Mouse (Mus musculus) forebrain, embryonic 13.5 days (tissue): ENCODE measurements around the gene Pak6. TPM values are rescaled to one million over a fixed set of nuclear protein-coding genes. Genes with fewer than 3 reads are reported as not detected.
"Not testable (repeated sequence)": the region's sequence is repeated elsewhere in the genome, so short reads cannot be mapped to it uniquely, and the experiment has no call there.

Experiments
- ATAC-seq: fragments of 200-750 bp; cut with Nextera tagmentation; 2 replicates; pipeline ENCODE4 v1.8.0; 2017
- H3K27ac ChIP-seq: fragments of 300-500 bp; sonication (generic); 2 replicates; pipeline ENCODE4 v1.5.1; 2015; ENCODE audit warnings: inconsistent platforms, mild to moderate bottlenecking, moderate library complexity
- H3K27me3 ChIP-seq: fragments of 300-500 bp; sonication (generic); 2 replicates; pipeline ENCODE4 v1.6.1; 2015; ENCODE audit warnings: mild to moderate bottlenecking, inconsistent platforms
- H3K36me3 ChIP-seq: fragments of 300-500 bp; sonication (generic); 2 replicates; pipeline ENCODE4 v1.6.1; 2015; ENCODE audit warnings: mild to moderate bottlenecking, inconsistent platforms; ENCODE audit not compliant: poor library complexity, severe bottlenecking
- H3K4me1 ChIP-seq: fragments of 300-500 bp; sonication (generic); 2 replicates; pipeline ENCODE4 v1.6.1; 2015; ENCODE audit warnings: inconsistent platforms
- H3K4me2 ChIP-seq: fragments of 300-500 bp; sonication (generic); 2 replicates; pipeline ENCODE4 v1.6.1; 2015; ENCODE audit warnings: inconsistent platforms, mild to moderate bottlenecking, moderate library complexity
- H3K4me3 ChIP-seq: fragments of 300-500 bp; sonication (generic); 2 replicates; pipeline ENCODE4 v1.5.1; 2015; ENCODE audit warnings: mild to moderate bottlenecking, inconsistent platforms
- H3K9ac ChIP-seq: fragments of 300-500 bp; sonication (generic); 2 replicates; pipeline ENCODE4 v1.6.1; 2015; ENCODE audit warnings: mild to moderate bottlenecking, inconsistent platforms
- H3K9me3 ChIP-seq: fragments of 300-500 bp; sonication (generic); replicated peaks from 2 replicates; pipeline ENCODE4 v1.6.1; 2016; ENCODE audit warnings: inconsistent platforms
- WGBS: fragments of 180-500 bp; shearing (Covaris S2); methylation state at CpG from one replicate; pipeline ENCODE4 v1.1.7; 2015; 5-methylcytosine and 5-hydroxymethylcytosine counted together
- polyA plus RNA-seq: library from polyadenylated mRNA; unstranded; fragments of >200 nt; fragmentation: Nextera tagmentation; extraction: Ambion mirVana; gene quantifications from 2 replicates; pipeline ENCODE4 v1.2.1, GENCODE M21; 2015

The Pak6 gene
- polyA plus RNA-seq, 1 experiment from 2014 or later = 9.0 TPM

- no peaks in the 10 kb centered on the region for H3K4me1 ChIP-seq
- H3K9ac ChIP-seq = no peak overlapping the region
- H3K36me3 ChIP-seq = peaks cover 34% of the 10 kb centered on the region
- 87% methylated on average over 5 of the region's 5 CpGs for WGBS
- H3K4me3 ChIP-seq = no peak overlapping the region
- no peak overlapping the region for H3K4me2 ChIP-seq
- ATAC-seq = no peak
- no peaks in the 10 kb centered on the region for H3K27me3 ChIP-seq
- 0 out of 2 replicates have a peak, but pooled peaks cover 4% of the 10 kb centered on the region for H3K9me3 ChIP-seq
- H3K27ac ChIP-seq = no peak overlapping the region
Observed at GRCm38 (mm10) chr2:118646665-118647064, 16.4 kb upstream of the Pak6 start.

- H3K9ac ChIP-seq, H3K27me3 ChIP-seq, H3K4me2 ChIP-seq, H3K27ac ChIP-seq, H3K36me3 ChIP-seq, H3K9me3 ChIP-seq, H3K4me1 ChIP-seq, ATAC-seq, H3K4me3 ChIP-seq: not testable (repeated sequence)
- 43% methylated on average over 2 of the region's 2 CpGs for WGBS
Observed at GRCm38 (mm10) chr2:118650697-118651096, 12.4 kb upstream of the Pak6 start.

DNA sequence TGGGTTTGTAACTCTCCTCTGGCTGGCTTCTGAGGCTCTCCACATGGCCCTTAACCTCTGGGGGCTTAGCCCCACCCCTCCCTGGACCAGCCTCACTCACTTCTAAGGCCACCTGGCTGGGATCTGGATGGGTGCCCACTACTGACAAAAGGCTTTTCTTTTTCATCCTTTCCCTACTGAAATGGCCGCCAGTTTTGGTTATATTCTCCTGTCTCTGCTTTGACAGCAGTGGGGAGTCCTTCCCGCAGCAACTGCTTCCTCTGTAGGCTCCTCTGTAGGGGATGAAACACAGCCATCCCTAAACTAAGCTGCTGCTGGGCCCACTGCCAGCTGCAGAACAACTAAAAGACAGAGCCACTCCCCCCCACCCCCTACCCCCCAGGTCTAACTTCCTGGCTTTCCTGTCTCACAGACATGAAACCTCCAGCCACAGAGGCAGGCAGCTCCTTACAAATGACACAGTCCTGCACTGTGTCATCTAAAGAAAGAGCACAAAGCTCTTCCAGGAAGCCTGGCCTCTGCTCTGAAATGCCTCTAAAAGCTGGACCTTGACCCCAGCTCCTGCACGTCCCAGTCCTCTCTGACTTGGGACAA is 6.3 kb upstream of the Pak6 start:
- no peaks in the 10 kb centered on the region for H3K36me3 ChIP-seq
- H3K4me3 ChIP-seq = no peak overlapping the region
- peak overlapping the region; percentile 4 for H3K27ac ChIP-seq
- peaks cover 27% of the 10 kb centered on the region for H3K4me1 ChIP-seq
- no peaks in the 10 kb centered on the region for H3K27me3 ChIP-seq
- H3K4me2 ChIP-seq = no peak overlapping the region
- peak overlapping the region; percentile 26; the same call in 1 of the 2 replicates for H3K9ac ChIP-seq
- ATAC-seq = peak; percentile 29; the same call in 1 of the 2 replicates
- no peaks in the 10 kb centered on the region for H3K9me3 ChIP-seq
- WGBS = 16% methylated on average over 3 of the region's 3 CpGs

- H3K27me3 ChIP-seq = peaks cover 6% of the 10 kb centered on the region; the same call in 1 of the 2 replicates
- H3K4me2 ChIP-seq = no peak overlapping the region
- H3K36me3 ChIP-seq = no peaks in the 10 kb centered on the region
- no peak overlapping the region for H3K27ac ChIP-seq
- WGBS = 36% methylated on average over 4 of the region's 4 CpGs
- peaks cover 40% of the 10 kb centered on the region for H3K4me1 ChIP-seq
- no peak overlapping the region for H3K4me3 ChIP-seq
- ATAC-seq = no peak
- H3K9me3 ChIP-seq = no peaks in the 10 kb centered on the region
- H3K9ac ChIP-seq = no peak overlapping the region
Observed at GRCm38 (mm10) chr2:118658457-118658856, 4.6 kb upstream of the Pak6 start.

DNA sequence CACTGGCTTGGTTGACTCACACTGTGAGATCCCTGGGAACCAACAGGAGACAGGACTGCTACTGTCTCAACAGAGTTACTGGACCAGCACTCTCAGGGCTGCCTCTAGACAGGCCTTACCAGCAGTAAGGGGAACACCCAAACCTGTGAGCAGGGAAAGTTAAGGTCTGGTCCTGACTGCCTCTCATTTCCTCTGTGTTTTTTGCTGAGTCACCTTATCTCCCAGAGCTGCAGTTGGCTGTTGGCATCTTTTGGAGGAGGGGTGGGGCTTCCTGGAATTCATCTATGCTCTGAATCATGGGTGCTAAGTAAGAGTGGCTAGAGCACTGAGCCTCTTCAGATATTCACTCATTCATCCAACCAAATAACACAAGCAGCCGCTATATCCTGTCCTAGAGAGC is 4.0 kb upstream of the Pak6 start:
- Histone ChIP-seq H3K4me2 (no peak overlapping the region), H3K9me3 (no peaks in the 10 kb centered on the region), H3K27ac (peak overlapping the region; percentile 25; the same call in 1 of the 2 replicates), H3K9ac (no peak overlapping the region), H3K4me1 (peaks cover 46% of the 10 kb centered on the region), H3K36me3 (no peaks in the 10 kb centered on the region), H3K27me3 (peaks cover 9% of the 10 kb centered on the region), H3K4me3 (no peak overlapping the region)
- ATAC-seq = no peak
- WGBS = 71% methylated on average over 1 of the region's 1 CpGs

GRCm38 (mm10) chr2:118659493-118659892 is 3.6 kb upstream of the Pak6 start:
- Histone ChIP-seq H3K27me3 (peaks cover 13% of the 10 kb centered on the region), H3K9me3 (no peaks in the 10 kb centered on the region), H3K4me2 (peak overlapping the region; percentile 64), H3K36me3 (no peaks in the 10 kb centered on the region), H3K4me1 (peaks cover 50% of the 10 kb centered on the region), H3K27ac (peak overlapping the region; percentile 25; the same call in 1 of the 2 replicates), H3K9ac (peak overlapping the region; percentile 65; the same call in 1 of the 2 replicates), H3K4me3 (no peak overlapping the region)
- no peak for ATAC-seq
- WGBS = 88% methylated on average over 12 of the region's 12 CpGs

- H3K27me3 ChIP-seq = peaks cover 13% of the 10 kb centered on the region
- WGBS = 5% methylated on average over 4 of the region's 4 CpGs
- peak overlapping the region; percentile 65 for H3K9ac ChIP-seq
- no peaks in the 10 kb centered on the region for H3K36me3 ChIP-seq
- H3K27ac ChIP-seq = peak overlapping the region; percentile 31; the same call in 1 of the 2 replicates
- peaks cover 52% of the 10 kb centered on the region for H3K4me1 ChIP-seq
- peak overlapping the region; percentile 64 for H3K4me2 ChIP-seq
- ATAC-seq = peak; percentile 80
- peak overlapping the region; percentile 38 for H3K4me3 ChIP-seq
- no peaks in the 10 kb centered on the region for H3K9me3 ChIP-seq
Observed at GRCm38 (mm10) chr2:118659998-118660452, 3.1 kb upstream of the Pak6 start.

DNA sequence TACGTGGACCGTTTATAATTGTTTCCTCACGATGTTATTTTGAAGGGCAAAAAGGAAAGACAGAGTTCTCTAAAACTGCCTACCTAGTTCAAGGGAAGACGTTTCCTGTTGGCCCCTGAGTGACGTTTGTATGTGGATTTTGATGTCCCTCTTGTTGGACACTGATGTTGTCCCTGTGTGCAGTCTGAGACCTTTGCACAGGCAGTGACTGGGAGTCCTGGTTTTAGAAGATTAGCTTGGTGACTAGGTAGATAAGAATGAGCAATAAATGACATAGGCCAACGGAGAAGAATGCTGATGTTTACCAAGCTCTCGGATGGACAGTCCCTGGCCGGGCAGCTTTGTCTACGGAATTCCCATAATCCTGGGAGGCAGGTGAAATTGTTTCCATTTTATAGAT is 1.2 kb upstream of the Pak6 start:
- no peak overlapping the region for H3K9ac ChIP-seq
- H3K4me2 ChIP-seq = no peak overlapping the region
- H3K27ac ChIP-seq = no peak overlapping the region
- H3K27me3 ChIP-seq = peaks cover 15% of the 10 kb centered on the region
- WGBS = 88% methylated on average over 9 of the region's 9 CpGs
- H3K4me3 ChIP-seq = no peak overlapping the region
- no peaks in the 10 kb centered on the region for H3K36me3 ChIP-seq
- no peaks in the 10 kb centered on the region for H3K9me3 ChIP-seq
- peaks cover 43% of the 10 kb centered on the region for H3K4me1 ChIP-seq
- ATAC-seq = no peak

- H3K9me3 ChIP-seq = no peaks in the 10 kb centered on the region
- WGBS = 48% methylated on average over 19 of the region's 19 CpGs
- peaks cover 15% of the 10 kb centered on the region for H3K27me3 ChIP-seq
- peaks cover 37% of the 10 kb centered on the region for H3K4me1 ChIP-seq
- no peaks in the 10 kb centered on the region for H3K36me3 ChIP-seq
- H3K9ac ChIP-seq = peak overlapping the region; percentile 71
- H3K4me3 ChIP-seq = peak overlapping the region; percentile 50
- no peak overlapping the region for H3K27ac ChIP-seq
- H3K4me2 ChIP-seq = peak overlapping the region; percentile 85
- ATAC-seq = peak; percentile 25; the same call in 1 of the 2 replicates
Observed at GRCm38 (mm10) chr2:118663804-118664766, 982 bp downstream of the Pak6 start.

- 78% methylated on average over 3 of the region's 3 CpGs for WGBS
- Histone ChIP-seq H3K9me3 (no peaks in the 10 kb centered on the region), H3K4me1 (peaks cover 28% of the 10 kb centered on the region), H3K27me3 (peaks cover 15% of the 10 kb centered on the region), H3K4me3 (no peak overlapping the region), H3K4me2 (peak overlapping the region; percentile 16; the same call in 1 of the 2 replicates), H3K9ac (no peak overlapping the region), H3K27ac (no peak overlapping the region), H3K36me3 (no peaks in the 10 kb centered on the region)
- ATAC-seq = no peak
Observed at GRCm38 (mm10) chr2:118664975-118665516, 1.9 kb downstream of the Pak6 start.

GRCm38 (mm10) chr2:118665616-118666015 is 2.5 kb downstream of the Pak6 start:
- H3K27ac ChIP-seq = no peak overlapping the region
- H3K4me2 ChIP-seq = 0 out of 2 replicates have a peak overlapping the region, but pooled peaks have one; percentile 16
- peaks cover 25% of the 10 kb centered on the region for H3K4me1 ChIP-seq
- ATAC-seq = no peak
- peaks cover 19% of the 10 kb centered on the region for H3K27me3 ChIP-seq
- no peak overlapping the region for H3K9ac ChIP-seq
- H3K36me3 ChIP-seq = no peaks in the 10 kb centered on the region
- no peak overlapping the region for H3K4me3 ChIP-seq
- 95% methylated on average over 4 of the region's 4 CpGs for WGBS
- H3K9me3 ChIP-seq = no peaks in the 10 kb centered on the region

- Histone ChIP-seq H3K9me3 (no peaks in the 10 kb centered on the region), H3K4me3 (no peak overlapping the region), H3K27ac (no peak overlapping the region), H3K4me1 (peaks cover 25% of the 10 kb centered on the region), H3K4me2 (no peak overlapping the region), H3K9ac (no peak overlapping the region), H3K36me3 (no peaks in the 10 kb centered on the region), H3K27me3 (peaks cover 20% of the 10 kb centered on the region)
- no peak for ATAC-seq
- 86% methylated on average over 5 of the region's 5 CpGs for WGBS
Observed at GRCm38 (mm10) chr2:118667181-118667580, 4.1 kb downstream of the Pak6 start.
